ENCODE assay signal across 9 mouse cellular contexts in genomic region chr12:86810040-86810439, GRCm38 (mm10).
DNase-seq lines count a peak whose midpoint lies in the region; ATAC-seq and TF ChIP-seq lines count a peak whose summit lies in the region.
"Had no signal": no experiment of that assay in that cellular context is flagged by ENCODE, and none has a peak within 500 bp of the region (broad histone marks: within the 10 kb centered on the region; RNA-seq: fewer than 3 reads in every experiment).

No protein-coding gene starts in this region.

- TF ChIP-seq EP300 in ES-Bruce4 (IDR thresholded peaks at IDR 0.05; ENCODE audit: insufficient read depth, low read depth, low read length), result no peak

- H3K9me3 ChIP-seq in hindbrain, embryonic 10.5 days, result no peaks in the 10 kb centered on the region
- H3K9me3 ChIP-seq in hindbrain, embryonic 11.5 days (ENCODE audit: control insufficient read depth, low read length), result no peaks in the 10 kb centered on the region
- no peaks in the 10 kb centered on the region for H3K9me3 ChIP-seq in ES-Bruce4 (replicated peaks; ENCODE audit: control insufficient read depth, insufficient read depth, low read length, poor library complexity, severe bottlenecking)
- H3K9me3 ChIP-seq in embryonic facial prominence, embryonic 10.5 days, result no peaks in the 10 kb centered on the region
- H3K9me3 ChIP-seq in intestine, postnatal 0 days (ENCODE audit: control insufficient read depth), result no peaks in the 10 kb centered on the region

- peak overlapping the region; percentile 88; the same call in 1 of the 2 replicates for H3K27ac ChIP-seq in hindbrain, embryonic 10.5 days
- no peak overlapping the region for H3K27ac ChIP-seq in hindbrain, embryonic 11.5 days (ENCODE audit: low read depth, low read length)
- peak overlapping the region; percentile 40 for H3K27ac ChIP-seq in ES-Bruce4 (ENCODE audit: insufficient read depth, low read length)
- peak overlapping the region; percentile 84 for H3K27ac ChIP-seq in embryonic facial prominence, embryonic 10.5 days (replicated peaks)
- H3K27ac ChIP-seq in intestine, postnatal 0 days (ENCODE audit: low read depth, low read length), result no peak overlapping the region

- WGBS in hindbrain, embryonic 10.5 days, result 87% methylated on average over 1 of the region's 1 CpGs
- WGBS in hindbrain, embryonic 11.5 days, result 63% methylated on average over 1 of the region's 1 CpGs
- WGBS in embryonic facial prominence, embryonic 10.5 days, result 79% methylated on average over 1 of the region's 1 CpGs
- 85% methylated on average over 1 of the region's 1 CpGs for WGBS in intestine, postnatal 0 days

- H3K36me3 ChIP-seq in hindbrain, embryonic 10.5 days, result no peaks in the 10 kb centered on the region
- H3K36me3 ChIP-seq in hindbrain, embryonic 11.5 days (ENCODE audit: control insufficient read depth, insufficient read depth, low read length), result no peaks in the 10 kb centered on the region
- H3K36me3 ChIP-seq in ES-Bruce4 (ENCODE audit: control insufficient read depth, insufficient read depth, low read length, poor library complexity, severe bottlenecking), result no peaks in the 10 kb centered on the region
- H3K36me3 ChIP-seq in embryonic facial prominence, embryonic 10.5 days (replicated peaks), result no peaks in the 10 kb centered on the region
- no peaks in the 10 kb centered on the region for H3K36me3 ChIP-seq in intestine, postnatal 0 days (ENCODE audit: control insufficient read depth, insufficient read depth)

- no peak for TF ChIP-seq CTCF in ES-Bruce4 (IDR thresholded peaks at IDR 0.05; ENCODE audit: low read depth, low read length)
- 0 out of 2 replicates have a peak, but pooled peaks have one; percentile 20 for TF ChIP-seq CTCF in intestine, postnatal 0 days (IDR thresholded peaks at IDR 0.05; ENCODE audit: low read depth)

- no peak overlapping the region for H3K9ac ChIP-seq in hindbrain, embryonic 11.5 days (ENCODE audit: low read depth, low read length)
- no peak overlapping the region for H3K9ac ChIP-seq in ES-Bruce4 (ENCODE audit: low read depth, poor library complexity, severe bottlenecking)
- H3K9ac ChIP-seq in intestine, postnatal 0 days (ENCODE audit: low read depth, low read length), result no peak overlapping the region

- no peak for DNase-seq in hindbrain, embryonic 10.5 days (ENCODE audit: low spot score)
- DNase-seq in hindbrain, embryonic 11.5 days (ENCODE audit: low spot score), result no peak
- no peak for DNase-seq in embryonic facial prominence, embryonic 10.5 days (ENCODE audit: low spot score)
- no peak for DNase-seq in kidney, adult 11 months
- no peak for DNase-seq in right cerebral cortex, postnatal 36 days (ENCODE audit: low spot score in 2 of 2)
- DNase-seq: cerebellum, adult 11-12 months had no signal

- H3K4me1 ChIP-seq in hindbrain, embryonic 10.5 days (replicated peaks), result peaks cover 81% of the 10 kb centered on the region
- H3K4me1 ChIP-seq in hindbrain, embryonic 11.5 days (replicated peaks; ENCODE audit: control insufficient read depth, insufficient read depth, low read length), result peaks cover 20% of the 10 kb centered on the region
- H3K4me1 ChIP-seq in ES-Bruce4 (ENCODE audit: control insufficient read depth, insufficient read depth, low read length), result peaks cover 31% of the 10 kb centered on the region
- H3K4me1 ChIP-seq in embryonic facial prominence, embryonic 10.5 days, result peaks cover 76% of the 10 kb centered on the region
- no peaks in the 10 kb centered on the region for H3K4me1 ChIP-seq in intestine, postnatal 0 days (replicated peaks; ENCODE audit: control insufficient read depth, insufficient read depth, low read length)

- ATAC-seq in hindbrain, embryonic 11.5 days (ENCODE audit: low FRiP score), result no peak
- ATAC-seq in intestine, postnatal 0 days, result no peak
- no peak for ATAC-seq in inflammation-experienced regulatory T-cells, adult 6 months

- no peak overlapping the region for H3K4me3 ChIP-seq in hindbrain, embryonic 10.5 days
- H3K4me3 ChIP-seq in hindbrain, embryonic 11.5 days (ENCODE audit: low read depth, low read length), result no peak overlapping the region
- no peak overlapping the region for H3K4me3 ChIP-seq in ES-Bruce4 (ENCODE audit: low read depth, low read length)
- no peak overlapping the region for H3K4me3 ChIP-seq in embryonic facial prominence, embryonic 10.5 days
- no peak overlapping the region for H3K4me3 ChIP-seq in intestine, postnatal 0 days (ENCODE audit: low read depth, low read length)

- TF ChIP-seq POLR2A in ES-Bruce4 (IDR thresholded peaks at IDR 0.05; ENCODE audit: insufficient read depth, low read length), result no peak

- no peak overlapping the region for H3K4me2 ChIP-seq in hindbrain, embryonic 11.5 days (replicated peaks; ENCODE audit: low read depth, low read length)
- no peak overlapping the region for H3K4me2 ChIP-seq in intestine, postnatal 0 days (replicated peaks; ENCODE audit: low read depth)

- H3K27me3 ChIP-seq in hindbrain, embryonic 10.5 days (ENCODE audit: insufficient read depth, poor library complexity, severe bottlenecking), result peaks cover 38% of the 10 kb centered on the region
- H3K27me3 ChIP-seq in hindbrain, embryonic 11.5 days (ENCODE audit: control insufficient read depth, insufficient read depth, low read length), result peaks cover 2% of the 10 kb centered on the region; the same call in 1 of the 2 replicates
- no peaks in the 10 kb centered on the region for H3K27me3 ChIP-seq in ES-Bruce4 (ENCODE audit: control insufficient read depth, insufficient read depth, low read length, poor library complexity, severe bottlenecking)
- H3K27me3 ChIP-seq in embryonic facial prominence, embryonic 10.5 days (replicated peaks; ENCODE audit: low read depth, poor library complexity, severe bottlenecking), result peaks cover 14% of the 10 kb centered on the region
- peaks cover 3% of the 10 kb centered on the region; the same call in 1 of the 2 replicates for H3K27me3 ChIP-seq in intestine, postnatal 0 days (replicated peaks; ENCODE audit: control insufficient read depth, insufficient read depth, low read length)

Comparison
In these comparisons a context has a peak if more than half of its experiments do, and no peak if none do; other contexts are left out.
1. H3K27ac ChIP-seq: peak in hindbrain, embryonic 10.5 days (single experiment), ES-Bruce4 (single experiment) and embryonic facial prominence, embryonic 10.5 days (single experiment); none in hindbrain, embryonic 11.5 days (single experiment) and intestine, postnatal 0 days (single experiment).